Mouse (Mus musculus) testis, adult 2 months (tissue): ENCODE data around the gene Zswim9.
"Not testable (repeated sequence)": the region's sequence is repeated elsewhere in the genome, so short reads cannot be mapped to it uniquely, and the experiment has no call there.

Source experiments
- CTCF ChIP-seq: fragments of 200-500 bp; IDR thresholded peaks from 2 replicates; pipeline ENCODE4 v1.5.1; 2012; ENCODE audit warnings: low read depth, mild to moderate bottlenecking, inconsistent platforms, low read length, moderate library complexity; ENCODE audit not compliant: control insufficient read depth, insufficient read depth, insufficient replicate concordance
- POLR2A ChIP-seq: fragments of 200-500 bp; IDR thresholded peaks from 2 replicates; pipeline ENCODE4 v1.6.1; 2012; ENCODE audit warnings: low read depth, mild to moderate bottlenecking, inconsistent platforms, low read length, moderate library complexity; ENCODE audit not compliant: control insufficient read depth

DNA sequence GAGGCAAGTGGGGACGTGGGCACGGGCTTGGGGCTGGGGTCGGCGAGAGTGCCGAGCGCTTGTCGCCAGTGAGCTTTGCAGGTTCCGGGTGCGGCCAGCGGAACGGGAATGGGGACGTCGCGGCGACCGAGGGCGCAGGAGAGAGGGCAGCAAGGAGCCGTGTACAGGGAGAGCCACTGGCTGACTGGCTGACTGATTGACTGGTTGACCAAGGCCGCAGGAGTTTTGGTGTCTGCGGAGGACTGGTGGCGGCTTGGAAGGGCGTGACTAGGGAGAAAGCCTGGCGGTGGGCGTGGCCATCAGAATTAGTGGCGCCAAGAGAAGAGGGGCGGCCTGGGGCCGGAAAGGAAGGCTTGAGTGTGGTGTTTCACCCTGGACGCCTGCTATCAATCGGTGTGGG is 436 bp upstream of the Zswim9 start:
- TF ChIP-seq CTCF, POLR2A: not testable (repeated sequence)
